Mouse (Mus musculus) small intestine, adult 2 months (tissue): Measurements from ENCODE around the gene Olfr56.
"Not testable (repeated sequence)": the region's sequence is repeated elsewhere in the genome, so short reads cannot be mapped to it uniquely, and the experiment has no call there.

Experiments used
- CTCF ChIP-seq: fragments of 200-500 bp; IDR thresholded peaks from 2 replicates; pipeline ENCODE4 v1.5.1; 2012; ENCODE audit warnings: low read depth, mild to moderate bottlenecking, control low read depth, inconsistent platforms, low read length, moderate library complexity, mixed read lengths; ENCODE audit not compliant: insufficient replicate concordance, insufficient read length; ENCODE audit errors: extremely low read depth
- POLR2A ChIP-seq: fragments of 200-500 bp; IDR thresholded peaks from 2 replicates; pipeline ENCODE4 v1.6.1; 2012; ENCODE audit warnings: low read depth, mild to moderate bottlenecking, control low read depth, inconsistent platforms, low read length, moderate library complexity

DNA sequence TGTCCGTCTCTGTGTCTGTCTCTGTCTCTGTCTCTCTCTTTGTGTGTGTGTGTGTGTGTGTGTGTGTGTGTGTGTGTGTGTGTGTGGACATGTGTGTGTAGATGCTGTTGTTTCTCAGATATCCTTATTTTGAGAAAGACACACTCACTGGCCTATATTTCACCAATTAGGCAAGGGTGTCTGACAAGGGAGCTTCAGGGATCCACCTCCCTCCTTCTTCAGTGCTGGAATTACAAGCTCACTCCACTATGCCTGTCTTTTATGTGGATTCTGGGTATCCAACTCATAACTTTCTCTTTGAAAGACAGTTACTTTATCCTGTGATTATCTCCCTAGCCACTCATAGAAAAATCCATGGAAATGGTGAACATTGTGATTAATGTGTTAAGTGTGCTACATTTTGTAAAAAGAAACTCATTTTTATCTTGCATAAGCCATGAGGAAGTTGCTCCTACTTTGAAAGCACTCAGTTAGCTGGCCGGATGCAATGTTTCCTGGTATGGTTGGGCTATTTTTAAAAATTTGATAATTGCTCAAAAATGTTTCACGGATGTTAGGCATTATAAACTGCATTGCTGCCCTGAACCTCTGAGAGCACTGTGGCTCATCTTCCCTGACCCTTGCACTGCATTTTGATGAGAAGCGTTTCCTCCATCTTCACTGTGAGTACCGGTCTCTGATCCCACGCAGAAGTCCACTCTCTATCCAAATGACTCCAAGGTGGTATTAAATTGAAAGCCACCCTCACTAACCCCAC is 97.5 kb downstream of the Olfr56 start, which contains the start of gene Ifi47:
- not testable (repeated sequence) for TF ChIP-seq POLR2A, CTCF
